Mouse (Mus musculus): ENCODE measurements around the gene Pde8a. TPM values are rescaled to one million over a fixed set of nuclear protein-coding genes. Genes with fewer than 3 reads are reported as not detected.
A peak's percentile ranks its signal among the peaks of the same experiment; 100 is the strongest.

The Pde8a gene
- polyA plus RNA-seq, 1 experiment = 14.1 TPM

GRCm38 (mm10) chr7:81337785-81338521, 124.6 kb downstream of the Pde8a start:
- no peak for DNase-seq (ENCODE audit: low spot score)

GRCm38 (mm10) chr7:81338522-81338873, 125.1 kb downstream of the Pde8a start:
- no peak for DNase-seq (ENCODE audit: low spot score)

DNA sequence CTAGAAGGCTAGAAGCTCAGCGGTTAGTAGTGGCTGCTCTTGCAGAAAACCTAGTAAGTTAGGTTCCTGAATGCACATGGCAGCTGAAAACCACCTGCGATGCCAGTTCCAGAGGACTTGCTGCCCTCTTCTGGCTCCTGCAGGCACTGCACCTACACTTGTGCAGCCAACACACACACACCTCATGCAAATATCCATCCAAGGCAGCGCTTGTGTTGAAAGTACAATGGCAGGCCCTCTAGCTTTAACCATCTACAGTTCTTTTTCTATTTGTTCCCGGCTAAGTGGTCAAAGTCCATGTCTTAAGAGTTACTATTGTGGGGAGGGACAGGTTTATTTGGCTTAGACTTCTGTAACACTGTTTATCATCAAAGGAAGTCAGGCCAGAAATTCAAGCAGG, 126.4 kb downstream of the Pde8a start:
- DNase-seq (ENCODE audit: low spot score) = no peak

DNA sequence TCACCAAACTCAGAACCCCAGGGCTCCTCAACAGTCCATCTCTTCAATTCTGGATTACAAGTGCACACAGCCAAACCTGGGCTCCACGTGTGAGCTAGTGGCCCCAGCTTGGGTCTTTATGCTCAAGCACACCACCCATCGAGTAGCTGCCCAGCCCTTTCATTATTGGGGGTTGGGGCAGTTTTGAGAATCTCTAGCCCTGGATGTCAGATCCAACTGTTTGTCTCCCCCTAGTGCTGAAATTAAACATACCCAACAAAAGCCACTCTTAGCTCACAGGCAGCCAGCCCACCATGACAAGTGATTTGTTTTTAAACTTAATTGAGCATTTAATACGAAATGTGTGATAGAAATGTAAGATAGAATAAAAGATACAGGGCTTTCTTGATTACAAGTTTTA, 128.2 kb downstream of the Pde8a start:
- DNase-seq (ENCODE audit: low spot score) = no peak

- no peak for DNase-seq (ENCODE audit: low spot score)
Observed at GRCm38 (mm10) chr7:81342356-81343094, 129.1 kb downstream of the Pde8a start.

DNA sequence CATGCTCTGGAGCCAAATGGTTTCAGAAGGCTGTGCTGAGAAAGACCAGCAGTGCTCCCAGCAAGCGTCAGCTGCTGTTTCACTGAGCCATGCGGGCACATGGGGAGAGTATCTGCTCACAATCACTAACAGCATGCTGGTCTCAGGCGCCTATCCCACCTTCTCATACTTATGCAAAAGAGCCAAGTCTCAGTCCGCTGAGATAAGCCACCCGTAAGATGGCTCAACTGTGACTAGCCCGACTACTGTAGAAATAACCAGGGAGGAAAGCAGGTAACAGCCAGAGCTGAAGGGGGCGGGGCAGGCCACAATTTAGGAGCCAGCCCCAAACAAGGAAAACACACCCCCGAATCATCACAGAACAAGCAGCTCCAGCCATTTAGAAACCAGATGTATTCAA, 129.9 kb downstream of the Pde8a start:
- DNase-seq (ENCODE audit: low spot score) = no peak

DNA sequence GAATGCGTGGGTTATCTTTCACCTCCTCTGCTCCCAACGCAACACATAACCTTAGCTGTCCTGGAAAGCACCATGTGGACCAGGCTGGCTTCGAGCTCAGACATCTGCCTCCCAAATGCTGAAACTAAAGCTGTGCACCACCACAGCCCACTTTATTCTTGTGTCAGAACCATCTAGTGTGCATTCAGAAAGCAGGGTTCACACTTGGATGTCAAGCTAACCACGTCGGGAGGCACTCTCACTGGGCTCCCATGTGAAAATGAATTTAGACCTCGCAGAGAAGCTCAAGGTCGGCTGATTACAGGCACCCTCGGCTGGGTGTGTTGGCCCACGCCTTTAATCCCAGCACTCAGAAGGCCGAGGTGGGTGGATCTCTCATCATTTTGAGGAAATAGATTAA, 130.4 kb downstream of the Pde8a start:
- DNase-seq (ENCODE audit: low spot score) = no peak

DNA sequence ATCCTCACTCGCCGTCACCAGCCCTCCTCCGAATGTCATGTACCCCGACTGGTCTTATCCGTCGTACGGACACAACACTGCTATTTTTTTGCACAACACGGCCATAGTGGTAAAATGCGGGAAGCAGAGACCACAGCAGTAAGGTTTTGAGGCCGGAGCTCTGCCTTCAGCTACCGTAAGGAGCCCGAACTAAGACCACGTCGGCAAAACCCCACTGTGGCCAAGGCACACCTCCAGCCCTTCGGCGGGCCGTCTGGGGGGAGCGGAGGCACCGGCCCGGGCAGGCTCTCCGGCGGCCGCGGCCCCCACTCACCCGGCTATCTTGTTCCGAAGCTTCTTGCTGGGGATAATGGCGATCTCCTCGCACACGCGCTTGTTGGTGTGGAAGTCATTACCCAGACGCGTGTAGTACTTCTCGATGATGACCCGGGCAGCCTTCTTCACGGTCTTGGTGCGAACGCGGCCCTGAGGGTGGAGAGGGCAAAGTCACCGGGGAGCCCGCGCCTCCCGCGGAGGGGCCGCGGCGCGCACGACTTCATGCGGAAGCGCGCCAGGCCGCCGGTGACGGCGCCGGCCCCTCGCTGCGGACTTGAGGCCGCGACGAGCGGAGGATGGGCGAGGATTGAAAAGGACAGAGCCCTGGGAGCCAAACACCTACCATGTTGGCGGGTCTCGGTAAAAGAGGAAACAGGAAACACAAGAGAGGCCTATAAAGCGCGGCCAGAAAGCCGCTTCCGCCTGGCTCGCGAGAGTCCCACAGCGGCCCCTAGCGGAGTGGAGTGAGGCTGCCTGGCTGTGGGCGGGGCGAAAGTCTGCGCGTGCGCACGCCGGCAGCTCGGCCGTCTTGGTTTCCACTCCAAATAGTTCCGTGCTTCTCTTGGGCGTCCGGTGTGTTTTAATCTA, 131.4 kb downstream of the Pde8a start, which contains the start of gene Rps17:
TSS of gene Rps17 (minus strand) at position 711 of the 903 bp plus-strand sequence.
- peak; percentile 99 for DNase-seq (ENCODE audit: low spot score)

DNA sequence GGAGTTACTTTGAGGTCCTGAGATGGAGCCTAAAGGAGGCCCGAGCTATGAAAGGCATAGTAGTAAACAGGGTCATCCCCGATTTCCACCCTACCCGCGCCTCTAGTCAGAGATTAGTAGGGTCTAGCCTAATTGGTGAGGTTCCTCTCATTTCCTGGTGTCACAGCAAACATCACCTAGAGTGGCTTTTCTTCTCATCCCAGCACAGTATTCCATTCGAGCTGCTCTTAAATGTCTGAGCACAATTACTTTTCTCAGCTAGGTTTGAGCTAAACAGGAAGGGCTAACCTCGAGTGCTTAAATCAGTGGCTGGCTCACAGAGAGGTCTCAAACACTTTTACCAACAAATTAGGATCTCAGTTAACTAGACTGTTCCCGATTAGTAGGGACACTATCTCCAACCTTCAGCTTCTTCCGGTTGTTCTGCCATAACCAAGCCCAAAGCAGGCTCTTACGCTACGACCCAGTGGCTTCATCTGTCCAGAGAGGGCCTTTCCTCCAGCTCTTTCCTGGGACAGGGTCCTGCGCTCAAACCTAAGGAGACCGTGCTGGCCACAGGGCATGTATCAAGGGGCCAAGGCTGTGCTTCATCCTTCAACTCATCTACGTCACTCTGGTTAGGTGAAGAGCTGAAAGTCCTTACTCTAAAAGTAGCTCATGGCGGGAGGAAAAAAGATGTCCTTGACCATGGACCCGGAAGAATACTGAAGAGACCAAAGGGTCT, 132.2 kb downstream of the Pde8a start:
- no peak for DNase-seq (ENCODE audit: low spot score)

DNA sequence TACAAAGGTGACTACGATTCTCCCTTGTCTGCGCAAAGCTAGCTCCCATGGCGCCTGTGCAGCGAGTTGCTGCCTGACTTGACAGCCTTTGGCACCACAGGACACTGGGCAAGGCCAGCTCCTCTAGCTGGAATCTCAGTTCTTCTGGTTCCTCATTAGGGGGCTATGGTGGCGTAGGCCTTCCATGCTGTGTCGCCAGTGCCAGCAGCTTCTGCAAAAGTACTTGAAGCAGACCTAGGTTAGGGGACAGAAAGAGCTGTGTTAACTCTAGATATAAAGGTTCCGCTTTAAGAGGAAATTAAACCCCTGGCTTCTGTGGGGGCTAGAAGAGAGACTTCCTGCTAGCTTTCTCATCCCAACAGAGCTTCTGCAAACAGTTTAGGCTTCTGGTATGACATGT, 134.8 kb downstream of the Pde8a start:
- no peak for DNase-seq (ENCODE audit: low spot score)

GRCm38 (mm10) chr7:81351826-81352225, 138.4 kb downstream of the Pde8a start:
- no peak for DNase-seq (ENCODE audit: low spot score)

- no peak for DNase-seq (ENCODE audit: low spot score)
Observed at GRCm38 (mm10) chr7:81355746-81356145, 142.3 kb downstream of the Pde8a start.

- no peak for DNase-seq (ENCODE audit: low spot score)
Observed at GRCm38 (mm10) chr7:81356360-81356759, 143.0 kb downstream of the Pde8a start.

DNA sequence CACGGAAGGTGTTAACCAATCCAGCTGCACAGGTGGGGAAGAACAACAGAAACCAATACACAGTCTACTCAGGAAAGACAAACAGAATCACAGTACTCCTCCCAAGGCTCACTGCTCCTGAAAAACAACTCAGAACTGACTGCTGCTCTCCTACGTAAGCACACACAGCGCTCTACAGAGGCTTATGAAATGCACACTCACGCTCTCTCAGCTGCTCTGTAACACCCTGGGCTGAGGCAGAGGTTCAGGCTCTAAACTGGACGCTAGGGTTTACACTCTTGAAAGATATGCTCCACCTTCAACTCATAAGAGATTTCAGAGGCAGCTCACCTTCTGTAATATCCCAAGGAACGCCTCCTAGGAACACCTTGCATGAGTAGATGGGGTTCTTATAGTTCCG, 143.6 kb downstream of the Pde8a start:
- no peak for DNase-seq (ENCODE audit: low spot score)

- no peak for DNase-seq (ENCODE audit: low spot score)
Observed at GRCm38 (mm10) chr7:81367946-81368345, 154.6 kb downstream of the Pde8a start.

- no peak for DNase-seq (ENCODE audit: low spot score)
Observed at GRCm38 (mm10) chr7:81369724-81370123, 156.3 kb downstream of the Pde8a start.

- DNase-seq (ENCODE audit: low spot score) = no peak
Observed at GRCm38 (mm10) chr7:81371811-81372210, 158.4 kb downstream of the Pde8a start.

DNA sequence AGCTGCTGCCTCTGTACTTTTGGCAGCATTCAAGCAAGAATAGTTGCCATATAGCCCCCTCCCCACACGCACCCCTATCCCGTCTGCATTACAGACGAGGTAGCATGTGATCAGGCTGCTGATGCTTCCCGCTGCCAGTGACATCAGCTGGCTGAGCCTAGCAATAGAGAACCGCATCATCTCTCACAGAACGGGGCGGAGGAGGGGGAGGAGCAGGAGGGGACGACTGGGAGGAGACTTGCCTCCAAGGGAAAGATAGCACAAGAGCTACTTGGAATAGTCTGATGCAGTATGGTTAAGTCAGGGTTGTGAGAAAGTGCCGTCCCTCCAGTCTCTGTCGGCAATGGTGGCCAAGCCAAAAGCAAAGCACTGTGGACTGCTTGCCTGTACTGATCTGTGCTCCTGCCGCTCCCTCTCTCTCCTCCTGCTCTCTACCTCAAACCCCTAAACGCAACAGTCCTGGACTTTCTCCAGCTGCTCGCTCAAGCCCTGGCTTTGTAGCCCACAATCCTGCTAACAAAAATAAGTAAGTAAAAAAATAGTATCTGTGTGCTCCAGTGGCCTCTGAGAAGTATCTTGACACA, 159.0 kb downstream of the Pde8a start:
- no peak for DNase-seq (ENCODE audit: low spot score)

DNA sequence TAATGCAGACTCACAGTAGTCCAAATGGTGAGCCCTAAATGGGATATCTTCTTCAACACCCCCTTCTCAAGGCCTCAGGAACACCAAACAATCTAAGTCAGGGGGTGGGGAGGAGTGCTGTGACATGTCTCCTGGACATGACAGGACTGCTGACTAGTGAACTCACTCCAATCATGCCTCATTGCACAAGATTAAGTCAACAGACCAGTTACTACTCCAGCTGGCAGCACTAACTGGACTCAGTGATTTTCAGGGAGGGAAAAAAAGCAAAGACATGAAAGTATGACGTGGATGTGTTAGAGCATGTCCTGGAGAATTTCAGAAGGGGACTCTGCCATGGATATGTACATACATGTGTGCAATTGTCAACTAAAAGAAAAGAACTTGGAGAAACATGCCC, 166.0 kb downstream of the Pde8a start:
- DNase-seq (ENCODE audit: low spot score) = no peak
